Comparison of ENCODE assay signal across 12 mouse cellular contexts in genomic region chr2:160507816-160508564, GRCm38 (mm10).
A peak's percentile ranks its signal among the peaks of the same experiment; 100 is the strongest.
DNase-seq lines count a peak whose midpoint lies in the region; ATAC-seq lines count a peak whose summit lies in the region.
"Had no signal": no experiment of that assay in that cellular context is flagged by ENCODE, and none has a peak within 500 bp of the region (broad histone marks: within the 10 kb centered on the region; RNA-seq: fewer than 3 reads in every experiment).

No protein-coding gene starts in this region.

- H3K9ac ChIP-seq in forebrain, embryonic 16.5 days (replicated peaks; ENCODE audit: low read depth, low read length) = no peak overlapping the region
- H3K9ac ChIP-seq: limb, embryonic 12.5 days had no signal

- no peak overlapping the region for H3K27ac ChIP-seq in forebrain, embryonic 16.5 days (ENCODE audit: low read length)
- H3K27ac ChIP-seq: limb, embryonic 12.5 days had no signal

- peak; percentile 35 for DNase-seq in embryo, embryonic 10 days (ENCODE audit: low spot score)
- DNase-seq in embryo, embryonic 9.5 days (ENCODE audit: extremely low spot score) = no peak
- DNase-seq in Muller cell, postnatal 12 days (ENCODE audit: inconsistent ontology term) = peak; percentile 62
- DNase-seq in mesoderm, embryonic 11.5 days (ENCODE audit: low read depth, low spot score) = peak; percentile 66
- no peak for DNase-seq in thymus, postnatal 4 days
- DNase-seq in cerebellum, adult 9-10 months = no peak
- DNase-seq: cerebellum, adult 2 months; heart, postnatal 36 days had no signal

- no peaks in the 10 kb centered on the region for H3K36me3 ChIP-seq in forebrain, embryonic 16.5 days (ENCODE audit: control insufficient read depth, insufficient read depth)
- H3K36me3 ChIP-seq: limb, embryonic 12.5 days had no signal

- no peaks in the 10 kb centered on the region for H3K9me3 ChIP-seq in forebrain, embryonic 16.5 days (ENCODE audit: control insufficient read depth, low read length)
- H3K9me3 ChIP-seq: limb, embryonic 12.5 days; megakaryocyte, embryonic 14.5 days had no signal

- 39% methylated on average over 22 of the region's 22 CpGs for WGBS in forebrain, embryonic 16.5 days

- peak; percentile 31; the same call in 1 of the 2 replicates for ATAC-seq in forebrain, embryonic 16.5 days
- no peak for ATAC-seq in CD4-positive, CD25-positive, alpha-beta regulatory T cell, adult 4 months

- no peaks in the 10 kb centered on the region for H3K27me3 ChIP-seq in forebrain, embryonic 16.5 days (replicated peaks; ENCODE audit: control insufficient read depth, insufficient read depth, low read length)

- H3K4me2 ChIP-seq in forebrain, embryonic 16.5 days (ENCODE audit: low read length) = 0 out of 2 replicates have a peak overlapping the region, but pooled peaks have one; percentile 5
- H3K4me2 ChIP-seq: limb, embryonic 12.5 days had no signal

- H3K4me1 ChIP-seq in forebrain, embryonic 16.5 days (replicated peaks; ENCODE audit: control insufficient read depth, insufficient read depth, low read length) = peaks cover 32% of the 10 kb centered on the region
- H3K4me1 ChIP-seq: limb, embryonic 12.5 days; megakaryocyte, embryonic 14.5 days had no signal

- no peak overlapping the region for H3K4me3 ChIP-seq in forebrain, embryonic 16.5 days (replicated peaks; ENCODE audit: low read length)
- H3K4me3 ChIP-seq: limb, embryonic 12.5 days; megakaryocyte, embryonic 14.5 days had no signal

Comparison
In these comparisons a context has a peak if more than half of its experiments do, and no peak if none do; other contexts are left out.
1. DNase-seq: peak in embryo, embryonic 10 days (single experiment), Muller cell, postnatal 12 days (single experiment) and mesoderm, embryonic 11.5 days (single experiment); none in embryo, embryonic 9.5 days (single experiment), thymus, postnatal 4 days (single experiment) and cerebellum, adult 9-10 months (single experiment).